Mouse (Mus musculus): ENCODE measurements around the gene Ubac1. TPM values are rescaled to one million over a fixed set of nuclear protein-coding genes. Genes with fewer than 3 reads are reported as not detected.

Ubac1 gene
- polyA plus RNA-seq (2014; fragmentation: Nextera tagmentation; extraction: Ambion mirVana): 82.8 and 86.4 TPM in 2 replicates

DNA sequence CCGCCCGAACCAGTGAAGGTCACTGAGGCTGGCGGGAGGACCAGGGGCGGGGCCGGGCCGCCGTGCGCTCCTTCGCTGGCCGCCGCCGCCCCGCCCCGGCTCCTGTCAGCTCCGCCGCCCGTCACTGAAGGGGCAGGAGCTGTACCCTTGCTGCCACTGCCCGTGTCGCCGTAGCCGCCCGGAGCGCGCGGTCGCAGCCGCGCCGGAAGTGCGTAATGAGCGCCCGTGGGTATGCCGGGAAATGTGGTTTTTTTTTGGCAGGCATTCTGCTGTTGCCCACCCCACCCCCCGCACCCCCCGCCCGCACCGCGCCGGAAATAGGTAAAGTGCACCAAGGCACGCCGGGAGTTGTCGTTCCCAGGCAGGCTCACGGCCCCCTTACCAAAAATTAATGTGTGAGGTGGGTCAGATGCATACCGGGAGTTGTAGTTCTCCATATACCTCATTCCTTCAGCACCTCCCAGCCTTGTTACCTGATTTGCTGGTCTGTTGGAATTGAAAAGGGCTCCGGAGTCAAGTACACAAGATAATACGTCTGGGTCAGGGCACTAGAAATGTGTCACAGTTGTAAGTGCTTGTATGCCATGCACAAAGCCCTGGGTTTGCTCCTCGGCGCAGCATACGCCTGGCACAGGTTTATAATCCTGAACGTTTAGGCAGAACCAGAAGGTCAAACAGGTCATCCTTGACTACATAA, at the start of gene Ubac1:
Gene Ubac1, minus strand, starts transcription at position 187 of the 697 bp plus-strand sequence.
- Histone ChIP-seq H3K4me2 (replicated peaks; ENCODE audit: low read depth, low read length) (peak within 1 kb of the TSS; percentile 64), H3K4me1 (ENCODE audit: control insufficient read depth, insufficient read depth, low read length) (peaks cover 10% of the 10 kb centered on the region), H3K27me3 (ENCODE audit: control insufficient read depth, insufficient read depth, low read length) (no peaks in the 10 kb centered on the region), H3K36me3 (ENCODE audit: control insufficient read depth, insufficient read depth, low read length) (0 out of 2 replicates have a peak, but pooled peaks cover under 1% of the 10 kb centered on the region), H3K9ac (replicated peaks; ENCODE audit: low read depth, low read length) (peak within 1 kb of the TSS; percentile 43), H3K9me3 (ENCODE audit: control insufficient read depth, low read depth, low read length) (no peaks in the 10 kb centered on the region), H3K27ac (ENCODE audit: low read length) (peak within 1 kb of the TSS; percentile 66; the same call in 1 of the 2 replicates), H3K4me3 (ENCODE audit: low read depth, low read length) (peak within 1 kb of the TSS; percentile 49)
- WGBS: 6% methylated on average over 49 of the region's 50 CpGs
- ATAC-seq (ENCODE audit: insufficient number of reproducible peaks, insufficient read depth, low FRiP score, low read depth): peak; percentile 94

DNA sequence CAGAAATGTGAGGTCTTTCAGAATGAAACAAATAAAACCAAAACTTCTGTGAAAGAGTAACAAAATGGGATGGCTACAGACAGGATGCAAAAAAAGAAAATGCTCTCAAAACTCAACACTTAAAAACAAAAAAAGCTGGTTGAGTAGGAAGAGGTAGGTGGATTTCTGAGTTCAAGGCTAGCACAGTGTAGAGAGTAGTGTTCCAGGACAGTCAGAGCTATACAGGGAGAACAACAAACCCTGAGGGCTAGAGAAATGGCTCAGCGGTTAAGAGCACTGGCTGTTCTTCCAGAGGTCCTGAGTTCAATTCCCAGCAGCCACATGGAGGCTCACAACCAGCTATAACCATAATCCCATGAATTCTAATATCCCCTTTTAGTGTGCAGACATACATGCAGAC, 47.0 kb upstream of the Ubac1 start:
- Histone ChIP-seq H3K4me3 (ENCODE audit: low read depth, low read length) (no peak overlapping the region), H3K9me3 (ENCODE audit: control insufficient read depth, low read depth, low read length) (no peaks in the 10 kb centered on the region), H3K4me1 (ENCODE audit: control insufficient read depth, insufficient read depth, low read length) (no peaks in the 10 kb centered on the region), H3K27ac (ENCODE audit: low read length) (no peak overlapping the region), H3K9ac (replicated peaks; ENCODE audit: low read depth, low read length) (no peak overlapping the region), H3K4me2 (replicated peaks; ENCODE audit: low read depth, low read length) (no peak overlapping the region), H3K36me3 (ENCODE audit: control insufficient read depth, insufficient read depth, low read length) (no peaks in the 10 kb centered on the region), H3K27me3 (ENCODE audit: control insufficient read depth, insufficient read depth, low read length) (no peaks in the 10 kb centered on the region)
- no peak for ATAC-seq (ENCODE audit: insufficient number of reproducible peaks, insufficient read depth, low FRiP score, low read depth)
- WGBS: 91% methylated on average over 1 of the region's 1 CpGs

DNA sequence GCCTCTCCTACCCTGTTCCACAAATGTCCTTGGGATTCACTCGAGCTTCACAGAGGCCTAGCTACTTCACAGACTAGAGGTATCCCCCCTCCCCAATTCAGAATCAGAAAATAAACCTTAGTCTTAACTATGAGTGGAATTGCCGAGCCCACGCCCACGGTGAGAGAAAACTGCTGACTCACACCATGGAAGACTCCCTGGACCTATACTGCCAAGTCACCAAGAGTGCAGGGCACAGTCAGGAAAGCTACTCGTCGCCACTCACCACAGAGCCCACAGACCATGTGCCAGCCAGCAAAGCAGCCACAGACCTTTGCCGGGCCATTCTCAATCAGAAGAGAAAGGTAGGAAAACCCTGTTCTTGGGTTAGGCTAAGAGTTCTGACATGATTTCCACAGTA, 46.6 kb upstream of the Ubac1 start:
- no peaks in the 10 kb centered on the region for H3K27me3 ChIP-seq (ENCODE audit: control insufficient read depth, insufficient read depth, low read length)
- H3K27ac ChIP-seq (ENCODE audit: low read length): no peak overlapping the region
- H3K4me1 ChIP-seq (ENCODE audit: control insufficient read depth, insufficient read depth, low read length): no peaks in the 10 kb centered on the region
- no peak overlapping the region for H3K4me2 ChIP-seq (replicated peaks; ENCODE audit: low read depth, low read length)
- WGBS: 67% methylated on average over 7 of the region's 7 CpGs
- no peak for ATAC-seq (ENCODE audit: insufficient number of reproducible peaks, insufficient read depth, low FRiP score, low read depth)
- H3K4me3 ChIP-seq (ENCODE audit: low read depth, low read length): no peak overlapping the region
- no peak overlapping the region for H3K9ac ChIP-seq (replicated peaks; ENCODE audit: low read depth, low read length)
- H3K36me3 ChIP-seq (ENCODE audit: control insufficient read depth, insufficient read depth, low read length): no peaks in the 10 kb centered on the region
- H3K9me3 ChIP-seq (ENCODE audit: control insufficient read depth, low read depth, low read length): no peaks in the 10 kb centered on the region

- 83% methylated on average over 14 of the region's 14 CpGs for WGBS
- Histone ChIP-seq H3K9ac (replicated peaks; ENCODE audit: low read depth, low read length) (no peak overlapping the region), H3K4me2 (replicated peaks; ENCODE audit: low read depth, low read length) (no peak overlapping the region), H3K9me3 (ENCODE audit: control insufficient read depth, low read depth, low read length) (no peaks in the 10 kb centered on the region), H3K27me3 (ENCODE audit: control insufficient read depth, insufficient read depth, low read length) (no peaks in the 10 kb centered on the region), H3K4me1 (ENCODE audit: control insufficient read depth, insufficient read depth, low read length) (no peaks in the 10 kb centered on the region), H3K36me3 (ENCODE audit: control insufficient read depth, insufficient read depth, low read length) (no peaks in the 10 kb centered on the region), H3K27ac (ENCODE audit: low read length) (no peak overlapping the region), H3K4me3 (ENCODE audit: low read depth, low read length) (no peak overlapping the region)
- no peak for ATAC-seq (ENCODE audit: insufficient number of reproducible peaks, insufficient read depth, low FRiP score, low read depth)
Measured at GRCm38 (mm10) chr2:26066527-26066926, 45.0 kb upstream of the Ubac1 start.

DNA sequence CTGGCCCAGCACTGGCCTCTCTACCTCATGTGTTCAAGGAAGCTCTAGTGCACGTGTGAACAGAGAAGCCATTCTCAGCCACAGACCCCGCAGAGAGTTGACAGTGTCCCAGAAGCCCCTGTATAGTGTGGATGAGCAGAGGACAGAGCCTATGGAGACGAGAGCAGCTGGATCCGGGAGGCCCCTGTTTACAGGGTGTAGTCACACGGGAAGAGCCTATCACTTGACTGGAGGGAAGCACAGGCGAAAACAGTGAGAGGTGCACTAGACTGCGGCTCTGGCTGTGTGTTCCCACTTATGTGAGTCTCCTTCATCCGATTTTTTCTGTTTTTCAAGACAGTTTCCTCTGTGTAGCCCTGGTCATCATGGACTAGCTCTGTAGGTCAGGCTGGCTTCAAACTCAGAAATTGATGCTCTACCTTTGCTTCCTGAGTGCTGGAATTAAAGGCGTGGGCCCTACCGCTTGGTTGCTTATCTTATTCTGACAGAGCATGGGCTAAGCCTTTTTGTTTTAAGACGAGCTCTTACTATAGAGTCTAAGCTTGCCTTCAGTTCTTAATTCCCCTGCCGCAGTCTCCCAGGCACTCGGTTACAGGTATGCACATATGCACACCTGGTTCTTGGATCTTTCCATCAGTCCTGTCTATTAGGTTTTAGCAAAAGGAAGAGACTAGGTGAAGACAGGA, 41.3 kb upstream of the Ubac1 start:
- no peak overlapping the region for H3K27ac ChIP-seq (ENCODE audit: low read length)
- no peaks in the 10 kb centered on the region for H3K4me1 ChIP-seq (ENCODE audit: control insufficient read depth, insufficient read depth, low read length)
- no peaks in the 10 kb centered on the region for H3K36me3 ChIP-seq (ENCODE audit: control insufficient read depth, insufficient read depth, low read length)
- H3K27me3 ChIP-seq (ENCODE audit: control insufficient read depth, insufficient read depth, low read length): no peaks in the 10 kb centered on the region
- ATAC-seq (ENCODE audit: insufficient number of reproducible peaks, insufficient read depth, low FRiP score, low read depth): no peak
- no peaks in the 10 kb centered on the region for H3K9me3 ChIP-seq (ENCODE audit: control insufficient read depth, low read depth, low read length)
- no peak overlapping the region for H3K4me3 ChIP-seq (ENCODE audit: low read depth, low read length)
- no peak overlapping the region for H3K9ac ChIP-seq (replicated peaks; ENCODE audit: low read depth, low read length)
- H3K4me2 ChIP-seq (replicated peaks; ENCODE audit: low read depth, low read length): no peak overlapping the region
- WGBS: 64% methylated on average over 13 of the region's 13 CpGs

DNA sequence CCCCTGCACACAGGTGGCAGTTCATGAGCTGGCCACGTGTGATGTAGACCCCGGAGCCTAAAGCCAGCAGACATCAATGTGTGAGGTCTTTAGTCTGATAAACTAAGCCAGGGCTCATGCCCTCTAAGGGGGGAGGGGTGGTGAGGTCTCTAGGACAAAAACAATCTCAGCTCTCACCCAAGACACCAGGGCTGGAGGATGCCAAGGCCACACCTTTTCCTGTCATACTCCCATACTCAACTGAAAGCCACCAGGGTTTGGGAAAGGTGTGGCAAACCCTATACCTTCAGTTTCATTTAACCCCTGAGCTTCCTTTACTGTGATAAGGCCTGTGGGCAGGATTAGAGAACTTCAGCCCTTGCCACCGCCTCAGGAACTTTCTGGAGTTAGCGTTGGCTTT, 40.7 kb upstream of the Ubac1 start:
- H3K4me2 ChIP-seq (replicated peaks; ENCODE audit: low read depth, low read length): no peak overlapping the region
- WGBS: 51% methylated on average over 4 of the region's 4 CpGs
- no peak for ATAC-seq (ENCODE audit: insufficient number of reproducible peaks, insufficient read depth, low FRiP score, low read depth)
- no peaks in the 10 kb centered on the region for H3K27me3 ChIP-seq (ENCODE audit: control insufficient read depth, insufficient read depth, low read length)
- no peak overlapping the region for H3K4me3 ChIP-seq (ENCODE audit: low read depth, low read length)
- H3K9ac ChIP-seq (replicated peaks; ENCODE audit: low read depth, low read length): no peak overlapping the region
- H3K4me1 ChIP-seq (ENCODE audit: control insufficient read depth, insufficient read depth, low read length): no peaks in the 10 kb centered on the region
- H3K9me3 ChIP-seq (ENCODE audit: control insufficient read depth, low read depth, low read length): no peaks in the 10 kb centered on the region
- H3K27ac ChIP-seq (ENCODE audit: low read length): no peak overlapping the region
- no peaks in the 10 kb centered on the region for H3K36me3 ChIP-seq (ENCODE audit: control insufficient read depth, insufficient read depth, low read length)

GRCm38 (mm10) chr2:26061018-26061666, 39.6 kb upstream of the Ubac1 start:
- Histone ChIP-seq H3K27me3 (ENCODE audit: control insufficient read depth, insufficient read depth, low read length) (no peaks in the 10 kb centered on the region), H3K4me1 (ENCODE audit: control insufficient read depth, insufficient read depth, low read length) (0 out of 2 replicates have a peak, but pooled peaks cover 4% of the 10 kb centered on the region), H3K27ac (ENCODE audit: low read length) (no peak overlapping the region), H3K4me2 (replicated peaks; ENCODE audit: low read depth, low read length) (no peak overlapping the region), H3K9me3 (ENCODE audit: control insufficient read depth, low read depth, low read length) (no peaks in the 10 kb centered on the region), H3K9ac (replicated peaks; ENCODE audit: low read depth, low read length) (no peak overlapping the region), H3K36me3 (ENCODE audit: control insufficient read depth, insufficient read depth, low read length) (no peaks in the 10 kb centered on the region), H3K4me3 (ENCODE audit: low read depth, low read length) (no peak overlapping the region)
- WGBS: 65% methylated on average over 21 of the region's 21 CpGs
- ATAC-seq (ENCODE audit: insufficient number of reproducible peaks, insufficient read depth, low FRiP score, low read depth): no peak

DNA sequence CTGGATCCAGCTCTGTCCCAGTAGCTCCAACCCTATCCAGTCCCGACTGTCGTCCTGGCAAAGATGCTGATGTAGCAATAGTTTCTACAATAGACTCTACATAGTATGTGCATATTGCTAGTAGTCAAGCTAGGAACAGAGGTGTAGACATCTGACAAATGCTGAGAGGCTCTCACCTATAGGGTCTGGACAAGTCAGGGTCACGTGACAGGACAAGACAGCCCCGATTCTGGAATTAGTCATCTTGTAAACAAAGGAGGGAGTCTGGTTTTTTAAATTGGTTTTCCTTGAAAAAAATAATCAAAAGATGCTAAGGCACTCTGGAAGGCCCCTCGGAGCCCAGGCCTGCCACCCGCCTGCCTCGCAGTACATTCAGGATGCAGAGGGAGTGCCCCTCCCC, 35.5 kb upstream of the Ubac1 start:
- no peak overlapping the region for H3K9ac ChIP-seq (replicated peaks; ENCODE audit: low read depth, low read length)
- H3K9me3 ChIP-seq (ENCODE audit: control insufficient read depth, low read depth, low read length): no peaks in the 10 kb centered on the region
- no peak overlapping the region for H3K4me2 ChIP-seq (replicated peaks; ENCODE audit: low read depth, low read length)
- H3K27me3 ChIP-seq (ENCODE audit: control insufficient read depth, insufficient read depth, low read length): no peaks in the 10 kb centered on the region
- WGBS: 65% methylated on average over 7 of the region's 7 CpGs
- H3K4me3 ChIP-seq (ENCODE audit: low read depth, low read length): no peak overlapping the region
- no peak overlapping the region for H3K27ac ChIP-seq (ENCODE audit: low read length)
- H3K36me3 ChIP-seq (ENCODE audit: control insufficient read depth, insufficient read depth, low read length): no peaks in the 10 kb centered on the region
- peaks cover 11% of the 10 kb centered on the region; the same call in 1 of the 2 replicates for H3K4me1 ChIP-seq (ENCODE audit: control insufficient read depth, insufficient read depth, low read length)
- ATAC-seq (ENCODE audit: insufficient number of reproducible peaks, insufficient read depth, low FRiP score, low read depth): no peak
